Mouse (Mus musculus) hindbrain, embryonic 10.5 days (tissue): ENCODE measurements at regions not wholly inside any gene's neighbourhood (a gene's known extent, or its start where the extent isn't known, plus 50 kb on each side); places are given as distances from the start of the nearest gene placed in this dataset.

Experiments
- DNase-seq: peaks from one replicate; pipeline ENCODE4 v3.0.0-alpha.2; 2017; ENCODE audit warnings: low spot score
- H3K27ac ChIP-seq: fragments of 300-500 bp; sonication (generic); 2 replicates; pipeline ENCODE4 v1.5.1; 2016; ENCODE audit warnings: mild to moderate bottlenecking, moderate library complexity
- H3K27me3 ChIP-seq: fragments of 300-500 bp; sonication (generic); 2 replicates; pipeline ENCODE4 v1.6.1; 2016; ENCODE audit warnings: mild to moderate bottlenecking; ENCODE audit not compliant: poor library complexity, insufficient read depth, severe bottlenecking
- H3K36me3 ChIP-seq: fragments of 300-500 bp; sonication (generic); 2 replicates; pipeline ENCODE4 v1.6.1; 2016; ENCODE audit warnings: mild to moderate bottlenecking, moderate library complexity
- H3K4me1 ChIP-seq: fragments of 300-500 bp; sonication (generic); replicated peaks from 2 replicates; pipeline ENCODE4 v1.6.1; 2016; ENCODE audit warnings: mild to moderate bottlenecking
- H3K4me3 ChIP-seq: fragments of 300-500 bp; sonication (generic); 2 replicates; pipeline ENCODE4 v1.5.1; 2016; ENCODE audit warnings: mild to moderate bottlenecking, moderate library complexity
- H3K9me3 ChIP-seq: fragments of 300-500 bp; sonication (generic); 2 replicates; pipeline ENCODE4 v1.6.1; 2016; ENCODE audit warnings: mild to moderate bottlenecking, moderate library complexity
- WGBS: fragments of 180-500 bp; shearing (Covaris S2); methylation state at CpG from one replicate; pipeline ENCODE4 v1.1.7; 2016; 5-methylcytosine and 5-hydroxymethylcytosine counted together

GRCm38 (mm10) chr4:83991195-83991594 lies 465.9 kb downstream of the Ccdc171 start:
- 20% methylated on average over 4 of the region's 4 CpGs for WGBS
- Histone ChIP-seq H3K27me3 (no peaks in the 10 kb centered on the region), H3K36me3 (no peaks in the 10 kb centered on the region), H3K9me3 (no peaks in the 10 kb centered on the region), H3K4me3 (no peak overlapping the region), H3K4me1 (peaks cover 38% of the 10 kb centered on the region), H3K27ac (peak overlapping the region; percentile 50; the same call in 1 of the 2 replicates)
- no peak for DNase-seq

DNA sequence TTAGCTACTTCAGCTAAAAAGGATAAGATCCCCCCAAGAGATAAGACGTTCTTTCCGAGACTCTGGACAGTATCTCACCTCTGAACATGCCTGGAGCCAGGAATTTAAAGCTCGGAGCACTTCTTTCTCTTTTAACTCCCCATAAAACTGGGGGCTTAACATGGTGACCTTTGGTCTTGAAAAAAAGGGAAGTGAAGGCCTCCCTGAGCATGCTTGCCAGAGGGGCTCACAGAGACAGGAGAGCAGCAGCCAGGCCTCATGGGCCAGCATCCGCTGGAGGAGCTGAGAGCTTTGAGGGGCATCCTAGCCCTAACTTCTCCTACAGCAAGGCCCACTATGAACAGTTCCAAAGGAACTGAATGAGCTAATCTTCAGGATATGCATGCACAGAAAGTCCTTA lies 471.7 kb downstream of the Ccdc171 start:
- DNase-seq = no peak
- Histone ChIP-seq H3K4me3 (no peak overlapping the region), H3K36me3 (no peaks in the 10 kb centered on the region), H3K4me1 (peaks cover 5% of the 10 kb centered on the region; the same call in 1 of the 2 replicates), H3K27ac (no peak overlapping the region), H3K9me3 (no peaks in the 10 kb centered on the region), H3K27me3 (no peaks in the 10 kb centered on the region)
- WGBS = 81% methylated on average over 4 of the region's 4 CpGs

DNA sequence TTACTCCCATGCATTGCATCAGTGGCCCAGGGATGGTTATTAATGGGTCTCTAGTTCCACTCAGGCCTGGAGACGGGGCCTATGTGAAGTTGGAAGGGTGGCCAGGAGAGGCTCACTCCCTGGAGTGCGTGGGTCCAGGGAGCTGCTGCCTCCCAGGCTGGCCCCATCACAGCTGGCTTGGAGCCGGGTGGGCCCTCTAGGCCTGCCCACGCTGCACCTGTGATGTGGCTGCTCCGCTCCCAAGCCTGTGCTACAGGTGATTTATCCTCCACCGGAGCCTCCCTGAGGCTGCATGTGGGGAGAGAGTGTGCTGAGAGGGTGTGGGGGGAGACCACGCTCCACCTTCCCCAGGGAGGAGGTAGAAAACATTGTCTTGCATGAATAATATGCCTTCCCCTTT lies 476.3 kb downstream of the Ccdc171 start:
- H3K27me3 ChIP-seq = no peaks in the 10 kb centered on the region
- no peak overlapping the region for H3K4me3 ChIP-seq
- H3K9me3 ChIP-seq = no peaks in the 10 kb centered on the region
- peaks cover 12% of the 10 kb centered on the region for H3K4me1 ChIP-seq
- peak overlapping the region; percentile 68 for H3K27ac ChIP-seq
- 87% methylated on average over 7 of the region's 7 CpGs for WGBS
- H3K36me3 ChIP-seq = no peaks in the 10 kb centered on the region
- DNase-seq = no peak

DNA sequence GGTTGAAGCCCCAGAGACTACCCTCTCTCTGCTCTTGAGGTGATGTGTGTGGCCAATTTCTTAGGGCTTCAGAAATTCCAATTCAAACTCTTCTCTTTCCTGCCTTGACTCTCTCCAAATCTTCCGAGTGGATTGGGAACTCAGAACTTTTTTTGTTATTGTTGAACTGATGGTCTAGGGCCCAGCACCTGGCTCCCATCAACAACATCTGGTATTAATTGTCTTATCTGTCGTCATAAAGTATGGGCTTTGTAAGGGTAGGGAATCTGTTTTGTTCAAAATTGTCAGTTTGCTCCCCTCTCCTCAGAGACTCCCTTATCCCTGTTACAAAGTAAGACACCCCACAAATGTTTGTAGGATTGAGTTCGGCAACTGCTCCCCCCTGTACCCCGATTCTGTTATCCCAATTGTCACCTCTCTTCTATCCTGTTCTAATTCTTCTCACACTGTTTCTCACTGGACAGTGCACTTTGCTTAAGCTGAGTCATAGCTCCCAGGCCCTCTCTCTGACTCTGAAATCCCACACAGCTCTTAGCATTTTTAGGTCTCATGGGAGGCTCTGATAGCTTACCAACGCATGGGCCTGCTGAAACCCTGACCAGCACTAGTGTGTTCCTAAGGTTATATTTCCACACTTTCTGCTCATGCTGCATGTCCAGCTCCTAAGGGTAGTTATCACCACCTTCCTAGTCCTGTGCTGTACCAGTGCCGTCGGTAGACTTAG lies 478.9 kb downstream of the Ccdc171 start:
- H3K27ac ChIP-seq = no peak overlapping the region
- H3K9me3 ChIP-seq = no peaks in the 10 kb centered on the region
- DNase-seq = no peak
- no peaks in the 10 kb centered on the region for H3K27me3 ChIP-seq
- peaks cover 12% of the 10 kb centered on the region for H3K4me1 ChIP-seq
- WGBS = 73% methylated on average over 7 of the region's 7 CpGs
- no peak overlapping the region for H3K4me3 ChIP-seq
- no peaks in the 10 kb centered on the region for H3K36me3 ChIP-seq

GRCm38 (mm10) chr4:84004786-84005382 lies 479.5 kb downstream of the Ccdc171 start:
- H3K27ac ChIP-seq = peak overlapping the region; percentile 16; the same call in 1 of the 2 replicates
- WGBS = 77% methylated on average over 10 of the region's 10 CpGs
- DNase-seq = no peak

GRCm38 (mm10) chr4:84011941-84012340 lies 486.6 kb downstream of the Ccdc171 start:
- no peak overlapping the region for H3K27ac ChIP-seq
- H3K4me3 ChIP-seq = no peak overlapping the region
- WGBS = 94% methylated on average over 6 of the region's 6 CpGs
- DNase-seq = no peak
- no peaks in the 10 kb centered on the region for H3K4me1 ChIP-seq
- no peaks in the 10 kb centered on the region for H3K27me3 ChIP-seq
- H3K9me3 ChIP-seq = no peaks in the 10 kb centered on the region
- H3K36me3 ChIP-seq = no peaks in the 10 kb centered on the region

More at GRCm38 (mm10) chr4:84004786-84005382, 479.5 kb downstream of the Ccdc171 start:
- H3K36me3 ChIP-seq = no peaks in the 10 kb centered on the region
- H3K27me3 ChIP-seq = no peaks in the 10 kb centered on the region
- no peak overlapping the region for H3K4me3 ChIP-seq
- H3K9me3 ChIP-seq = no peaks in the 10 kb centered on the region
- H3K4me1 ChIP-seq = peaks cover 12% of the 10 kb centered on the region

- no peaks in the 10 kb centered on the region for H3K36me3 ChIP-seq
- 0 out of 2 replicates have a peak, but pooled peaks cover 4% of the 10 kb centered on the region for H3K4me1 ChIP-seq
- DNase-seq = no peak
- no peaks in the 10 kb centered on the region for H3K27me3 ChIP-seq
- 90% methylated on average over 4 of the region's 4 CpGs for WGBS
- no peak overlapping the region for H3K27ac ChIP-seq
- H3K9me3 ChIP-seq = no peaks in the 10 kb centered on the region
- no peak overlapping the region for H3K4me3 ChIP-seq
Observed at GRCm38 (mm10) chr4:84015139-84015538, 489.8 kb downstream of the Ccdc171 start.

DNA sequence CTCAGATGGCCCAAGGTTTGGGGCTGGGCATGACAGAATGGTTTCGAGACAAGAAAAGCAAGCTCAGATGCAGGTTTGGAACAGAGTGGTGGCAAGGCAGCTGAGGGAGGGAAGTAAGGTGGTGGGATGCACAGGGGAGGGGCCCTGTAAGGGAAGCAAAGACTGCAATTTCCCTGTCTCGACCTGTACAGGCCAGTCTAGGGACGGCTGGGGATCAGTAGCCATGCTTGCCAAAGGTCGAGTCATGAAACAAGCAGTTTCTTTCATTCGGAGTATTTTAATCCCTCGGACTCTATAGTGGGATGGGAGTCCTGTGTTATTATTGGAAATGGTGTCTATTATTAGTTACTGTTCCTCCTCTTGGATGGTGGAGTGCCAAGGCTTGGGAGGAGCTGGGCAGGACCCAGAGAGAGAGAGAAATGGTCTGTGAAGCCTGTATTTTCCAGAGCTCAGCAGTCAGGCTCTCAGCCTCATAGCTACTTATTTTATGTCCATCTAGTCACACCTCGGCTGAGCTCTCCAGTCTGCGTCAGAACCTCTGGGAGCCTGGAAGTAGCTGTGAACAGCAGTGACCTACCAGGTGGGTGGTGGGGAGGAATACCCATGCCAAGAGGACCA lies 490.3 kb downstream of the Ccdc171 start:
- WGBS = 85% methylated on average over 8 of the region's 8 CpGs
- Histone ChIP-seq H3K27me3 (no peaks in the 10 kb centered on the region), H3K36me3 (no peaks in the 10 kb centered on the region), H3K4me3 (no peak overlapping the region), H3K4me1 (peaks cover 4% of the 10 kb centered on the region; the same call in 1 of the 2 replicates), H3K27ac (no peak overlapping the region), H3K9me3 (no peaks in the 10 kb centered on the region)
- DNase-seq = no peak

DNA sequence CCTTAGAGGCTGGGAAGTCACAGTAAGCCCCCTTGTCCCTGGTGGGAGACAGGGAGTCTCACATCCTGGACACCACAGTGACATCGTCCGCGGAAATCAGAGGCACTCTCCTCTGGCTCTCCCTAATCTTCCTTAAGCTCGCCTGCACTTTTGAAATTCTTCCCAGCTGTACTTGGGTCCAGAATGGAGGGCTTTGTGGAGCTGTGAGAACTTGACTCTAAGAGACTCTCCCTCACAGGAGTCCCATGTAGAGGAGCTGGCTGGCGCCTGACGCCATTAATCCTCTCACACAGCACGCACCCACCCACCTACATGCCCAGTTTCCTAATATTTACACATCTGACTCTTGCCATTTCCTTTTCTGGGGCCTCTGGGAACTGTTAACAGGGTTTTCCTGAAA lies 492.8 kb downstream of the Ccdc171 start:
- DNase-seq = no peak
- 81% methylated on average over 7 of the region's 7 CpGs for WGBS
- Histone ChIP-seq H3K4me1 (peaks cover 7% of the 10 kb centered on the region; the same call in 1 of the 2 replicates), H3K4me3 (no peak overlapping the region), H3K27ac (no peak overlapping the region), H3K9me3 (no peaks in the 10 kb centered on the region), H3K36me3 (no peaks in the 10 kb centered on the region), H3K27me3 (no peaks in the 10 kb centered on the region)

DNA sequence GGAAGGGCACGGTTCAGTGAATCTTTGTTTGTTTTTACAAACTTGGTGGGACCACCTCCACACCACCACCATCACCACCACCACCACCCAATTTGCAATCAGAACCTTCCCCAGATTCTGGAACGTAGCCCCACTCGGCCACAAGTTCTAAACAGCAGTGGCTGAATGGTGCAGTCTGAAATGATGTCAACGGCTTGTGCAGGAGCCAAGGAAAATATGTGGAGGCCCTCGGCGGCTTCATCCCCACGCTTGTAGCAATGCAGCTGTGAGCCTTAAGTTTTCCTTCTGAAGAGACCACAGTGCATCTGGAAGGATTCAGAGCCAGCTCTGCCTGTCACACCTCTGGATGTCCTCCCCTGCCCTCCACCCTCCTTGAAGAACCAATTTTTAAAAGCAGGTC lies 493.4 kb downstream of the Ccdc171 start:
- Histone ChIP-seq H3K36me3 (no peaks in the 10 kb centered on the region), H3K4me3 (no peak overlapping the region), H3K4me1 (peaks cover 7% of the 10 kb centered on the region; the same call in 1 of the 2 replicates), H3K27me3 (no peaks in the 10 kb centered on the region), H3K9me3 (no peaks in the 10 kb centered on the region), H3K27ac (no peak overlapping the region)
- DNase-seq = no peak
- 75% methylated on average over 7 of the region's 7 CpGs for WGBS

GRCm38 (mm10) chr4:84019500-84020255 lies 494.3 kb downstream of the Ccdc171 start:
- WGBS = 80% methylated on average over 14 of the region's 14 CpGs
- DNase-seq = no peak

DNA sequence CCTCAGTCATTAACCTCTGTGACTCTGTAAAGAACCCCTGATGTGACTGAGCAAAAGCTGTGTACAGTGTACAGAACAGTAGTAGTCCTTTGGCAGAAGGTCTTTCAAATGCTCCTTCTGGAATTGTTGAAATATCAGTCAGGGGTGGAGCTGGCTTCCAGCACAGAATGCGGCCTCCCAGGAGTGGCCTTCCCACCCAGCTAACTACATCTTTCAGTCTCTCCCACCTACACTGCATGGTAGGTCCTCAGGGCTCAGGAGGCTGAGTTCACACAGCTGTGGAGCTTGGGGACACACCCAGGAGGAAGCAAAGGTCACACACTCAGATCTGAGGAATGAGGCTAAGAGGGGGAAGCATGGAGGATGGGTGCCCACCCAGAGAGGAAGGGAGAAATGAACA lies 495.3 kb downstream of the Ccdc171 start:
- no peak overlapping the region for H3K27ac ChIP-seq
- whole genome bisulfite sequencing = 64% methylated on average over 1 of the region's 1 CpGs
- H3K27me3 ChIP-seq = no peaks in the 10 kb centered on the region
- H3K36me3 ChIP-seq = no peaks in the 10 kb centered on the region
- peaks cover 7% of the 10 kb centered on the region; the same call in 1 of the 2 replicates for H3K4me1 ChIP-seq
- DNase-seq = no peak
- H3K9me3 ChIP-seq = no peaks in the 10 kb centered on the region
- H3K4me3 ChIP-seq = no peak overlapping the region

More at GRCm38 (mm10) chr4:84019500-84020255, 494.3 kb downstream of the Ccdc171 start:
- peaks cover 7% of the 10 kb centered on the region; the same call in 1 of the 2 replicates for H3K4me1 ChIP-seq
- H3K36me3 ChIP-seq = no peaks in the 10 kb centered on the region
- no peaks in the 10 kb centered on the region for H3K9me3 ChIP-seq
- no peaks in the 10 kb centered on the region for H3K27me3 ChIP-seq
- no peak overlapping the region for H3K27ac ChIP-seq
- H3K4me3 ChIP-seq = no peak overlapping the region
